9 mouse cellular contexts compared by ENCODE assay signal in genomic region chr2:107519326-107519725, GRCm38 (mm10).
A peak's percentile ranks its signal among the peaks of the same experiment; 100 is the strongest.
DNase-seq lines count a peak whose midpoint lies in the region; ATAC-seq and TF ChIP-seq lines count a peak whose summit lies in the region.
"Had no signal": no experiment of that assay in that cellular context is flagged by ENCODE, and none has a peak within 500 bp of the region (broad histone marks: within the 10 kb centered on the region; RNA-seq: fewer than 3 reads in every experiment).

No protein-coding gene starts in this region.

- peak; percentile 62; the same call in 1 of the 2 replicates for ATAC-seq in intestine, embryonic 14.5 days (replicated peaks; ENCODE audit: low FRiP score, low TSS enrichment, low read depth)
- ATAC-seq in intestine, postnatal 0 days, result no peak
- no peak for ATAC-seq in erythroid progenitor cell, adult 5-6 weeks (replicated peaks; ENCODE audit: low FRiP score, poor library complexity, severe bottlenecking)

- H3K4me3 ChIP-seq in intestine, embryonic 14.5 days (ENCODE audit: low read depth, low read length), result no peak overlapping the region
- H3K4me3 ChIP-seq in intestine, postnatal 0 days (ENCODE audit: low read depth, low read length), result no peak overlapping the region
- H3K4me3 ChIP-seq in myocyte, result no peak overlapping the region
- no peak overlapping the region for H3K4me3 ChIP-seq in midbrain, embryonic 10.5 days

- H3ac ChIP-seq in myocyte (ENCODE audit: control insufficient read depth, insufficient read length), result no peak overlapping the region

- H3K79me2 ChIP-seq in myocyte (ENCODE audit: control insufficient read depth, insufficient read depth), result no peaks in the 10 kb centered on the region

- no peaks in the 10 kb centered on the region for H3K4me1 ChIP-seq in intestine, embryonic 14.5 days (replicated peaks; ENCODE audit: control insufficient read depth, insufficient read depth, low read length)
- no peaks in the 10 kb centered on the region for H3K4me1 ChIP-seq in intestine, postnatal 0 days (replicated peaks; ENCODE audit: control insufficient read depth, insufficient read depth, low read length)
- H3K4me1 ChIP-seq in midbrain, embryonic 10.5 days, result no peaks in the 10 kb centered on the region

- H3K27ac ChIP-seq in intestine, embryonic 14.5 days (ENCODE audit: low read depth), result no peak overlapping the region
- H3K27ac ChIP-seq in intestine, postnatal 0 days (ENCODE audit: low read depth, low read length), result no peak overlapping the region
- no peak overlapping the region for H3K27ac ChIP-seq in midbrain, embryonic 10.5 days (replicated peaks)

- no peaks in the 10 kb centered on the region for H3K9me3 ChIP-seq in intestine, embryonic 14.5 days (ENCODE audit: control insufficient read depth, low read length)
- no peaks in the 10 kb centered on the region for H3K9me3 ChIP-seq in intestine, postnatal 0 days (ENCODE audit: control insufficient read depth)
- no peaks in the 10 kb centered on the region; the same call in 1 of the 2 replicates for H3K9me3 ChIP-seq in midbrain, embryonic 10.5 days (replicated peaks)

- H3K27me3 ChIP-seq in intestine, embryonic 14.5 days (replicated peaks; ENCODE audit: control insufficient read depth, insufficient read depth, low read length), result no peaks in the 10 kb centered on the region
- no peaks in the 10 kb centered on the region for H3K27me3 ChIP-seq in intestine, postnatal 0 days (replicated peaks; ENCODE audit: control insufficient read depth, insufficient read depth, low read length)
- no peaks in the 10 kb centered on the region for H3K27me3 ChIP-seq in myocyte (ENCODE audit: control insufficient read depth, insufficient read depth, insufficient read length)
- H3K27me3 ChIP-seq in midbrain, embryonic 10.5 days (ENCODE audit: low read depth, poor library complexity, severe bottlenecking), result no peaks in the 10 kb centered on the region

- H3K9ac ChIP-seq in intestine, embryonic 14.5 days (ENCODE audit: low read length), result no peak overlapping the region
- H3K9ac ChIP-seq in intestine, postnatal 0 days (ENCODE audit: low read depth, low read length), result no peak overlapping the region

- DNase-seq in intestine, embryonic 14.5 days (ENCODE audit: low spot score), result no peak
- DNase-seq in NIH3T3 (ENCODE audit: low read depth), result peak; percentile 3
- DNase-seq in heart, postnatal 4 days, result peak; percentile 40
- DNase-seq in adrenal gland, postnatal 10 days, result no peak
- DNase-seq in midbrain, embryonic 10.5 days (ENCODE audit: low spot score), result no peak
- DNase-seq: cerebellum, adult 9-11 months had no signal

- TF ChIP-seq CTCF in intestine, postnatal 0 days (IDR thresholded peaks at IDR 0.05; ENCODE audit: low read depth), result no peak

- no peak for TF ChIP-seq POLR2A in myocyte (IDR thresholded peaks at IDR 0.05; ENCODE audit: insufficient read length, low read depth)

- H3K4me2 ChIP-seq in intestine, embryonic 14.5 days (ENCODE audit: low read length), result no peak overlapping the region
- H3K4me2 ChIP-seq in intestine, postnatal 0 days (replicated peaks; ENCODE audit: low read depth), result no peak overlapping the region
- H3K4me2 ChIP-seq in myocyte (ENCODE audit: low read depth), result peak overlapping the region; percentile 24

- no peaks in the 10 kb centered on the region for H3K36me3 ChIP-seq in intestine, embryonic 14.5 days (ENCODE audit: control insufficient read depth, insufficient read depth, low read length)
- no peaks in the 10 kb centered on the region for H3K36me3 ChIP-seq in intestine, postnatal 0 days (ENCODE audit: control insufficient read depth, insufficient read depth)
- no peaks in the 10 kb centered on the region for H3K36me3 ChIP-seq in myocyte (ENCODE audit: control insufficient read depth, insufficient read depth)
- H3K36me3 ChIP-seq in midbrain, embryonic 10.5 days, result no peaks in the 10 kb centered on the region

- 45% methylated on average over 3 of the region's 3 CpGs for WGBS in intestine, embryonic 14.5 days
- 31% methylated on average over 3 of the region's 3 CpGs for WGBS in intestine, postnatal 0 days
- 84% methylated on average over 3 of the region's 3 CpGs for WGBS in midbrain, embryonic 10.5 days

TF ChIP-seq in myocyte, 11 proteins besides CTCF, POLR2A, EP300 and RAD21:
- TF ChIP-seq POLR2AphosphoS2 (IDR thresholded peaks at IDR 0.05; ENCODE audit: insufficient read length, low read depth) (no peak), E2F4 (IDR thresholded peaks at IDR 0.05; ENCODE audit: insufficient read depth) (no peak), TCF3 (IDR thresholded peaks at IDR 0.05; ENCODE audit: insufficient read length, low read depth) (no peak), MYOD1 (IDR thresholded peaks at IDR 0.05; ENCODE audit: control insufficient read depth in 1 of 3, insufficient read length in 2 of 3, low read depth in 2 of 3) (no peak), MYOG (IDR thresholded peaks at IDR 0.05; ENCODE audit: control insufficient read depth in 1 of 3, insufficient read depth in 1 of 3, insufficient read length in 2 of 3, low read depth in 2 of 3) (no peak), REST (IDR thresholded peaks at IDR 0.05; ENCODE audit: insufficient read depth, insufficient read length) (no peak), CEBPB (IDR thresholded peaks at IDR 0.05; ENCODE audit: insufficient read depth, poor library complexity, severe bottlenecking) (no peak), SRF (IDR thresholded peaks at IDR 0.05; ENCODE audit: control insufficient read depth, insufficient read length, low read depth) (no peak), USF1 (IDR thresholded peaks at IDR 0.05; ENCODE audit: low read depth) (no peak), TCF12 (IDR thresholded peaks at IDR 0.05; ENCODE audit: insufficient read depth, poor library complexity, severe bottlenecking) (no peak), MAX (IDR thresholded peaks at IDR 0.05; ENCODE audit: low read depth) (no peak)

Comparison
In these comparisons a context has a peak if more than half of its experiments do, and no peak if none do; other contexts are left out.
1. DNase-seq: peak in NIH3T3 (single experiment) and heart, postnatal 4 days (single experiment); none in intestine, embryonic 14.5 days (single experiment), adrenal gland, postnatal 10 days (single experiment) and midbrain, embryonic 10.5 days (single experiment).